Mouse (Mus musculus): ENCODE measurements around the gene Myocd.

Gene Myocd

DNA sequence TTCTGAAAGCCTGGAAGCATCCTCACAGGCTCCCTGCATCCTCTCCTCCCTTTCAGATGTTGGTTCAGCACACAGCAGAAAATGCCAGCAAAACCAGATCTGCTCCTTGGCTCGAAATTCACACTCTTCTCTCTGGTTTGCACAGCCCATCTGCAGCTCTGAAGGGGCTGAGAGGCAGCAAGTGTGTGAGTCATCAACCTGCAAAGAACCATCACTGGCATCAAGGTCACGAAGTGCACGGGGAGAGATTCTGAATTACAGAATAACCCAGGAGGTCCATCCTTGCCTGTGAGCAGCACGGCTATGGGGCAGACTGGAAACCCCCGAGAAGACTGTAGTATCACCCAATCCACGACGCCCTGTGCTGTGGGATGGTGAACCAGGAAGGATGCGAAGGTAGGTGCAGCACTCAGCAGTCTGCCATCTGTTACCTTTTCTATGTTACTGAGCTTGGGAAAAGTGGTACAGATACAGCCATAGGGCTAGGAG, 134.5 kb downstream of the Myocd start:
- DNase-seq: no peak

DNA sequence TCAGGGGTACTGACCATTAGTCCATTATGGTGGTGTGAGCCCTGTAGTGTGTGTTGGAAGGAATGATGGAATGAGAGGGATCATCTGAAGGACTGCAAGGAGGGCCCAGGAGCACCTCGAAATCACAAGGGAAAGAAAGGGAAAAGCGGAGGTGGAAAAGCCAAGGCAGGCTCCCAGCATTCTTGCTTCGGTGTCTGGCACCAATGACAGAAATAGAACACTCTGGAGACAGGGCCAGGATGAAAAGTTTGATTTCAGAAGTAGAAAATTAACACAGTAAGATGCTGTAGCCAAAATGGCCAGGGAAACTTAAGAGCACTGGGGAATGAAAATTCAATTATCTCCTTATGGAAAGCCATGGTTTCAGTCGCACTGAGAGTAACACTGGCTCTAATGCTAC, 136.1 kb downstream of the Myocd start:
- no peak for DNase-seq

GRCm38 (mm10) chr11:65129110-65129509, 140.7 kb downstream of the Myocd start:
- DNase-seq: no peak

- DNase-seq: no peak
These were observed 141.1 kb downstream of the Myocd start for GRCm38 (mm10) chr11:65128666-65129065.

DNA sequence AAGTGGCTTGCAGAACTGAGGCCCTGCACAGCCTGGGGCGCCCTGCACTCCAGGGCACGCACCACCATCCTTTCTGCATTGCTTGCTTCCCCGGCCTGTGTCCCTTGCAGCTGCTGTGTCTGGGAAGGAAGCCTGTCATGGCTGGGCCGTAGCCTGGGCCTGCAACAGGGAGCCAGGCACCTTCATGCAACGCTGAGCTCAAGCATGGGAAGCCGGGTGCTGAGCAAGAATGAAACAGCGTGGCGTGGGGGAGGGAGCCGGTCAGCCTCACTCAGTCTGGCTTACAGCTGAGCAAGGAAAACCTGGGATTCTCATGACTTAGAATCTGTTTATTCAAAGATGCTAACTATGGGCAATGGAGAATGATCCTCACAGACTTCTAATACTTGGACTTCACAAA, 143.2 kb downstream of the Myocd start:
- DNase-seq: no peak

Measured in thymus, postnatal 4 days (tissue).